Mouse (Mus musculus) cerebellum, adult 2 months (tissue): Measurements from ENCODE around the gene Serpinb1a.

Source experiments
- CTCF ChIP-seq: fragments of 200-500 bp; IDR thresholded peaks from 2 replicates; pipeline ENCODE4 v1.5.1; 2011; ENCODE audit warnings: low read depth, mild to moderate bottlenecking, control low read depth, low read length, moderate library complexity, borderline replicate concordance; ENCODE audit not compliant: insufficient read depth
- POLR2A ChIP-seq: fragments of 200-500 bp; IDR thresholded peaks from 2 replicates; pipeline ENCODE4 v1.6.1; 2011; ENCODE audit warnings: low read length, control low read depth, borderline replicate concordance; ENCODE audit not compliant: insufficient read depth

GRCm38 (mm10) chr13:32832776-32833175 is 18.2 kb downstream of the Serpinb1a start:
- TF ChIP-seq CTCF (no peak), POLR2A (no peak)
